Mouse (Mus musculus) mesoderm, embryonic 11.5 days (tissue): ENCODE results near the gene Sftpa1.
A peak's percentile ranks its signal among the peaks of the same experiment; 100 is the strongest.

Experiments used
- DNase-seq: peaks from one replicate; pipeline ENCODE4 v3.0.0-alpha.2; 2012; ENCODE audit warnings: low read depth, low spot score

Gene Sftpa1

DNA sequence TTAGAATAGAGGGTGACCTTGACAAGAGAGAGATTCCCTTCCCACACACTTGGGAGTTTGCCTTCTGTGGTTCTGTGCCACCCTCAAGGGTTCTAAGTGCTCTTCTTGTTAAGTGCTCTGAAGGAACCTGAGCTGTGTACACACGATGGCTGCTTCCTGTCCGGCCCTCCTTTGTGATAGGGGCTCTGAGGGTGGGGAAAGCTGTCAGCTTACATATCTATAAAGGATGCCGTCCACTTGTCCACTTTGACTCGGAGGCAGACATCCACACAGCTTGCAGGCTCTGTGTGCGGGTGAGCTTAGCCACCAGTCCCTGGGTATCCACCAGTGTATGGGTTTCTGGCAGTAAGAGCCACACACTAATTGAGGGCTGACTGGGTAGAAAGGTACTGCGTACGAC is at the start of gene Sftpa1:
Gene Sftpa1, plus strand, starts transcription at position 243 of the 400 bp plus-strand sequence.
- DNase-seq, result no peak

DNA sequence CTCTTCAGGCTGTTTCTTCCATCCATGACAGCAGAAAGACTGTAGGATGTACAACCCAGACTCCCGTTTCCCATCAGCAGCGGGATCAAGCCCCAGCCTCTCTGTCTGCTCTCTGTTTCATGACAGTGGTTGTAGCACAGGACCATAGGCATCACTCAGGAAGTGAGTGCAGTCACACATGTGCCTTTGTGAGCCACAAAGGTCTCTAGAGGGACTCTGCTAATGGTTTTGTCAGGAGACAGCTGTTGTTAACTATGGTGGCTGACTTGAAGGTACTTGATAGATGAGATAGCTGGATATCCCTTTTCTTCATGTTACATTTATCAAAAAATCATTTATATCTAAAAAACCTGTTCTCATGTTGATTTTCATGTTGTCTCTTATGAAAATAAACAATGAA is 49.2 kb upstream of the Sftpa1 start:
- DNase-seq, result no peak

DNA sequence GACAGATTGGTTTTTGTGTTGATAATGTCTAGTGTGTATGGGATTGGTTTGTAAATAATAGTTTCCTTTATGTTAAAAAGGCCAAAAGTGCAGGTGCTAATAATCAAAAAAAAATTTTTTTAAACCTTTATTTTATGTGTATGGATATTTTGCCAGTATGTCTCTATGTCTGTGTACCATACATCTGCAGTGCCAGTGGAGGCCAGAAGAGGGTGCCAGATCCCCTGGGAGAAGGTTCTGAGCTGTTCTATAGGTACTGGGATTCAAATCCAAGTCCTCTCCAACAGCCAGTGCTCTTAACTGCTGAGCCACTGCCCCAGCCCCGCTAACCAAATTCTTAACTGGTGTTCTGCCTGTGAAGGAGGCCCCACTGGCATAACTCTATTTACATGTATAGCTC is 44.1 kb upstream of the Sftpa1 start:
- peak; percentile 11 for DNase-seq

DNA sequence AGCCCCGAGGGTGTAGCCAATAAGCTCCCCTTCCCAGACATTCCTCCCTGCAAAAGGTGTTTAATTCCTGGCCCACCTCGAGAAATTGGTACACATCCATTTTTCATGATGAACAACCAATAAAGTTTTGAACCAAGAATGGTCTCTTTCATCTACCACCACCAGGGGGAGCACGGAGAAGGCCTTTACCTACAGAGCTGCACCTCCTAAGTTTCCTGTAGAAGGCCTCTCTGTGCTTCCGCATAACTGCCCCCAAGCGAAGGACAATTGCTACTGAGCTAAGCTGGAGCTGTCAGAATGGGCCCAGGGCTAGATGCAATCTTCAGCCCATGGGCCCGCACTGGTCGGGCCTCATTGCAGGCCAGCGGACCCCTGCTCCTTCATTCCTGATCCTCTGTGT is 40.8 kb upstream of the Sftpa1 start:
- peak; percentile 15 for DNase-seq

DNA sequence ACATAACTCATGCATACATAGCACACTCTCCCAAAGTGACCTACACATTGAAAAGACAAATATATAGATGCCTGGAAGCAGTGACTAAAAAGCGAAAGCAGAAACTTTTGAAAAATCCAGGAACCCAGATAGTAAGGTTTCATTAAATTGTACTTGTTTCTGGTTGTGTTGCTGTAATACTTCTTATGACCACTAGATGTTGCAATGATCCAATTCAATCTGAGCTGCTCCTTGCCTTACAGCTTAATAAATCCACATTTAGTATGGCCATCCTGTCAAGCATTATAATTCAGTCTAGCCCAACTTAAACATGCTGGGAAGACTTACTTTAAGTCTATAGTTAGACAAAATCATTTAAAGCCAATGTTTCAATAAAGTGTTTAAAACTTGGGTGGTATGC is 37.5 kb upstream of the Sftpa1 start:
- DNase-seq, result no peak

DNA sequence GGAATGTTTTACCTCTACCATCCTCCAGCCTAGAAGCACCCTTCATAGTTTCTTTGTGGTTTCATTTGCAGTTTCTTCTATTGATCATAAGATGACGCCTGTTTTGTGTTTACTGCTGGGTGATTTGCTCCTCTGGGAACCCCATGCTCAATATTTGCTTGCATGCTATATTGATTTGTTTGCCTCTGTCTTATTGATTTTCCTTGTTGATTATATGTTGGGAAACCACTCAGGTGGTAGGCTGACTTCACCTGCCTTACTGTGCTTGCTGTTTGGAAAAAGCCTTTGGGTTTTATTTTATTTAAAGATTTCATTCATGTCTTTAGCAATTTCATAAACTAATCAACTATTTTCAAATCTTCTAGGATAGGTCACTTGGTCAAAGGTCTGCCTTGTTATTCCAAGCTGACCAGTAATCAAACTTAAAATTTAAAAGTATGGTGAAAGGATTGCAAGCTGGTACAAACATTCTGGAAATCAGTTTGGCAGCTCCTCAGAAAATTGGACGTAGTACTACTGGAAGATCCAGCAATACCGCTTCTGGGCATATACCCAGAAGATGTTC is 35.2 kb upstream of the Sftpa1 start:
- DNase-seq, result no peak

DNA sequence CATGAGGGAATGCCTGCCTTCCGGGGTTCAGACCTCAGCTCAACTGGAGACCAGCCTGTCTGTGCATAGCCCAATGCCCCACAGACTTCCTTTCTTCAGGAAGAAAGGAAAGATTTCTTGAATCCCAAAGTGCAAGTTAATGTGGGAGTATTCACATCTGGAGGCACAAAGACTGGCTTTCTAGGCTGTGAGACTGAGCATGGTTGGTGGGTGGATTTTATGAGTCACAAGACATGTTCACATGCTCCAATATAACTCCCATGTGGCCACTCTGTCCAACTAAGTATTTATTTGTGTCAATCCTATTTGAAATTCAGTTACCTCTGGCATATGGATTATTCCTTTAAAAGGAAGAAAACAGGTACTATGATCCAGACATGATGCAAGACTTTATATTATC is 32.9 kb upstream of the Sftpa1 start:
- DNase-seq, result no peak

DNA sequence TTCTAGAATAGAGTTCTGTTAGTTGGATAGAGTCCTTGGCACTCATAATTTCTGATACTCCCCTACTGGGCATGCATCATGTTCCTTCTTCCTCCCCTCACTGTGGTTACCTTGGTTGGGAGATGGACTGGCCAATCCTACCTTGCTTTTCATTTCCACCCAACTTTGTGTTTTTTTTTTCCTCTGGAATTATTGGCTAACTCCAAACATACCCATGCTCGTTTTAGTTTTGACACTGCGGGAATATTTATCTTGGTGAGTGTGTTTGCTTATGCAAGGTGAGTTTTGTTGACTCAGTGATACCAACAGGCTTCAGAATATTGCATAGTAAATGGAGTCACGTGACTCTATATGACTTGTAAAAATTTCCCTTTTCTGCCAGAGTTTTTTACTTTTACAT is 30.9 kb upstream of the Sftpa1 start:
- DNase-seq, result no peak

DNA sequence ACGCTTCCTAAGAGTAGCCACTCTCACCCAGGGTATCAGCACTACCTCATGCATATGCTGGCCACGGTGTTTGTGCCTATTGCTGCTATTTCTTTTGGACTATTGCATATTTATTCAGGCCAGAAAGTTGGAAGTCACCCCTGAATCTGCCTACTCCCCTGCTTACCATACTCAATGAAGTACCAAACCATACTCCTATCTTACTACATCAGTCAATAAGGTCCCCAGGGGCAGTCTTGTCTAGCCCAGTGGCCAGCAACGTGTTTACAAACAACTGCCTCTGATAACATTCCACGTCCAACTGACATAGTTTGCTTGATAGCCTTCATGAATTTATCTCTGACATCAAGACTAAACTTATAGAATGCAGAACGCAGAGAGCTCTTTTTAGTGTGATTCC is 30.3 kb upstream of the Sftpa1 start:
- DNase-seq, result no peak

DNA sequence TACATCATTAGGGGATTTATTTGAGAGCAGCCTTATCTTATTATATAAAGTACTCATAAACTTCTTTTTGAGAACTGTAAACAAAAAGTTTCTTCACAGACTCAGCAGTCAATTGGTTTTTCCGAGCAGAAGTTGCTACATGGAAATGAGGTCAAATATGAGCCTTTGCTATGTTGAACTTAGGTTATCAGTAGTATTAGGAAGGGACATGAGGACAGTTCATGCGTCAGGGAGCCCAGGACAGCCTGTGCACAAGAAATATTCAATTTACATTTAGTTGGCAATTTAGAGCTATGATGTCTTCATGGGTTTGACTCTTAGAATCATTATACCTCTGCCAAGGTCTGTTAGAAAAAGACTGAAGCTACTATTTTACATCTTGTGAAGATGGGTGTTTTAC is 29.3 kb upstream of the Sftpa1 start:
- no peak for DNase-seq

DNA sequence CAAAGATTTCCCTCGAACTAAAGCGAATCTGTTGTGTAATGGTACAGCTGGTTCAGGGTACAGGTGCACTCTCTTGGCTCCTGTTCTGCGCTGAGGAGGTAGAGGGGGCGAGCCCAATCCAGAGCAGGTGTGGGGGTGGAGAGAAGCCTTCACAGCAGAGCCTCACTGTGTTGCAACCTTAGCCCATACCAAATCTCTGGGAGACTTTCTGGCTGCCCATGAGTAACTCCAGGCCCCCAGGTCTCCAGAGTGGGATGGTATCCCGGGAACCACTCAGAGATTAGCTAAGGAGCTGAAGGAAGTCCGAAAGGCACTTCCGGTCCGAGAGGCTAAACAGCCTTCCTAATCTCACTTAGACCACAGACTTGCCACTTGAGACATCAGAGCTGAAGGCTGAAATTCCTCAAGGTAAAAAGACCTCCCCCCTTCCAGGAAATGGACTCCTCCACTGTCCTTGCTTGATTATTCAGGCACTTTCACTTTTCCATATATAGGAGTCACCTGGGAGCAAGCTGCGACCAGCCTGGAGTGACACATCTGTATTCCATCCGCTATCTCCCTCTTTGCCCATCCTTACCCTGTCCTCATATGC is 26.6 kb upstream of the Sftpa1 start, which contains the start of gene Mat1a:
Gene Mat1a, plus strand, starts transcription at position 183 of the 592 bp plus-strand sequence.
- no peak for DNase-seq

DNA sequence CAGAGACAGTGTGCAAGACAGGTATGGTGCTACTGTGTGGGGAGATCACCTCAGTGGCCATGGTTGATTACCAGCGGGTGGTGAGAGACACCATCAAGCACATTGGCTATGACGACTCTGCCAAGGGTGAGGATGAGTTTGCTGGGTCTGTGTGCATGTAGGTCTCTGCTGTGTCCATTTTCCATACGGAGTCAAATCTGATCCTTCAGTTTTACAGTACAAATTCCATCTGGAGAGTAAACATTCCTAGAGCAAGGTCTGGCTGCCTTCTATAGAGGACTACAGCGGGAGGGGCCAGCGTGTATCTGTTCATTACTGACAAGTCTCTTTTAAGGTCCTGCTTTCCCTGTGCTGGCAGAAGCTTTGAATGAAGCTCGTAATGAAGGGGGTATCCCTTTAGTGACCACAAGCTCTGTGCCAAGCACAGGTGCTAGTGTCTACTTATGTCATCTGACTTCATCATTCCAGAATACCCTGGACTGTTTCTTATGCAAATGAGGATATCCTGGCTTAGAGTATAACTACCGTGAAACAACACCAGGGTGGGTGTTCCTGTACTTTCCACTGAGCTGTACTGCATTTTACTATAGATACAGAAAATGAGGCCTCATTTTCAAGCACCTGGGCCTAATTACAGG is 20.4 kb upstream of the Sftpa1 start:
- no peak for DNase-seq

DNA sequence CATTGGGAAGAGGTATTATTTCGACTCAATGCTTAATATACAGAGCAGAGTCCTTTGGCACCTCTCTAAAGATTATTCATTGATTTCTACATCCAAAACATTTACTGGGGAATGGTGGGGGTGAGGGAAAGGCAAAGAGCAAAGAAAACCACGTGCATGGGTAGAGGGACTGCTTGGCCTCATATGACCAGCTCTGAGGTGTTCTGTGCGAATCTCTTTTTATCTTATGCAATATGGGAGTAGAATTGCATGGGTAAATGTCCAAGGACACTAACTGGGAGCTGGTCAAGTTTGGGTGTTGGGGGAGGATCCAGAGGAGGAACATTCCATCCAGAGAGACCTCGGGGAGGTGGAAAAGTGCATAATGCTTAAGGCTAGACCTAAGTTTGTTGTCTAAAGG is 18.6 kb upstream of the Sftpa1 start:
- no peak for DNase-seq

DNA sequence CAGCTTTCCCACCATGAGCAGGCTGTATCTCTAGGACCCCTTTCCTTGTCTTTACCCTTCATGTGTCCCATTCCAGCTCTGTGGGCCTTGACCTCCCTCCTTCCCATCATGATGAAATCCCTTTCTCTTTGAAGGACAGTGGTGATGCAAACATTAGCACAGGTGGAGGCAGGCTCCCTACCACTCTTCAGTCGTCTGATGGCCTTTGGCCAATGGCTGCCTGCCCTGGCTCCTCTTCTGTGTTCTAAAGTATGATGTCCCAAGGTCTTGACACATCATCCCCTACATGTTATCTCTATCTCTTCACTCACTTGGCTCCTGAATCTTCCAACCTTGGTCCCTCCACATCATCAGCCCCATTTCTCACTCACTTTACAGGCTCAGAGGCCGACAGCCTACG is 15.3 kb upstream of the Sftpa1 start:
- DNase-seq, result no peak

DNA sequence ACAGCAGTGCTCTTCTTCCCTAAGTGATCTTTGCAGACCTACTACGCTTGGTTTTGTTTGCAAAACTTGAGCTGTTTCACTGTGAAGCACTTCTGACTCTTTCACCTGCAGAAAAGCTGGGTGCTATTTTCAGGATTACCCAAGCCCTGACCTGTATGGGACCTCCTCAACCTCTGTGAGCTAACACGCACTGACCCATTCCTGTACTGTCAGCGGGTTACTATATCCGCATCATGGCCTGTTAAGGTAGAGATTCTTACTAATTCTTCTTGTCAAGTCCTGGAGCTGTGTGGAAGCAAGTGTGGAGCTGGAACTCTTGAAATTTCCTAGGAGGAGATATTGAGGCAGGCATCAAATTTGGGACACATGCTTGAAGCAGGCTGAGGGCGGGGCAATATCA is 6.9 kb upstream of the Sftpa1 start:
- no peak for DNase-seq

DNA sequence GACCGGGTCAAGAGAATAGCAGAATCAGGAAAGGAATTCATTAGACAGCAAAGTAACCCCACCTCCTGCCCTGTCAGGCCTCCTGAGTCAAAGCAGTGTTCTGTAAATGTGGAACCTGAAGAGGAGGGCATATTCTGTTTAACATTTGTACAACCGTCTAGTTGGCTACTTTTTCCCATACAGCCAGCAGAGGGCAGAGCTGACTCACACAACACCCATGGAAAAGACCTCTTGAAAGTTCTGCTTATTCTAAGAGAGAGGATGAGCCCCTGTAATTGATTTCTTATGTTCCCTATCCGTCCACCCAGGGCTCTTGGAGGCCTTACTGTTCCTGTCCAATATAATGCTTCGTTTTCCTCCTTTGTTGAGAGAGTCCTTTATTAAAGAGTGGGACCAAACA is 3.6 kb upstream of the Sftpa1 start:
- DNase-seq, result peak; percentile 30

DNA sequence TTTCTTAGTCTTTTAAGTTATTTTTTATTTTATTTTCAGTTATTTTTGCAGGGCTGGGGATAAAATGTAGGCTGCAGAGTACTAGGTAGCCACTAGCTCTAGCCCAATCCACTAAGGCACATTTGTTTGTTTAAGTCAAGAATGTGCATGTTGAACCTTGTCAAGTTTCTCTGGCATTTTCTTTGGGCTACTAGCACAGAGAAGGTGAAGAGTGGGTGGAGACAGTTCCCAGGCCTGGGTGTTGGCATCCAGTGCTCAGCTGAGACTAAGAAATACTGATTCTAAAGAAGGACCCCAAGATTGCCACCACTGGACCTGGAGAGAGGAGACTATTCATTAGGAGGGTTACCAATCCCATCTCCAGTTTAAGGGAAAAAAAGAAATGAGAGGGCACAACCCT is 5.4 kb downstream of the Sftpa1 start:
- DNase-seq, result no peak

DNA sequence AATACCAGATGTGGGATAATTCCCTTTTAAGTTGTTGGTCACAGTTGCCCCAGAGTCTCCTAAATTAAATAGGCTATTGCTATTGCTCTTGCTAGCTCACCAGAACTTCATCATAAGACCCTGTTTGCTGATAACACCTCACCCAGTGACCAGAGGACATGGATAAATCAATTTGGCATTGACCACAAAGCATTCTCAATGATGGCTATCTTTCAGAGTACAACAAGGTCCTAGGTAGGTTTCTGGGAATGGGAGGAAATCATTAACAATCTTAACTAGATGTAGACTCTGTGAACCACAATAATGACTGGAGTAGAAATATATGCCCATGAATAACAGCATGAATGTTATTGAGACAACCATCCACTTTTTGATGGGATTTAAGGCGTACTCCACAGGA is 9.1 kb downstream of the Sftpa1 start:
- DNase-seq, result no peak

DNA sequence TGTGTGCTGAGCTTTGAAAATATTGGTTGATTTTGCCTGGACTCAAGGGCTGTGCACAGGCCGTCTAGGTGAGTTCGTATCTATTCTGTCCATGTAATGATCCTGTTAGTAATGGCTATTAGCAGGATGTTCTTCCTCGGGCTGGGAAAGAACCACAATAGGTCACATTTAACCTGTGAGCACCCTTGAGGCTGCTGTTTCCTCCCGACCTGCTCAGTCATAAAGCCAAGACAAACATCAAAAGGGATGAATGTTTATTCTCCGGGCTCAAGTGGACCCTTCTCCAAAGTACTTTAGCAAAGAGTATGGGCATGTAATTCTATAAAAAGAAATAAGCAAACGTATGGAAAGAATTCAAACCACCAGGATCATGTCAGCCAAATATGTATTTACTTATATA is 14.5 kb downstream of the Sftpa1 start:
- DNase-seq, result no peak

DNA sequence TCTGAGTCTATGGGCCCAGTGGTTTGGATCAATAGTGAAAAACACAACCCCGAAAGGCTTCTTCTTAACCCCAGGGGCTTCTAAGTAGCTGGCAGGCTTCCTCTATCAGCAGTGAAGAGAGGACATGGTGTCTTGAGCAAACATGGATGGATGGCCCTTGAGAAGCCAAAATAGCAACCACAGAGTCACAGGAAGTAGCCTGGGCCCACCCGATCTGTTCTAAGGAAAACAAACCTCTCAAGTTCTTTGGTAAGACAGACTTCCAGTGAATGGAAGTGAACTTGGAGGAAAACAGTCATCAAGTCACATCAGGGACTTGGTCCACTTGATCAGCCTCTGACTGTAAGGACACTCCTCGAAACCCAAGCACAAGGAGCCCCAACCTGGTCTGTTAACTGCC is 15.3 kb downstream of the Sftpa1 start:
- no peak for DNase-seq

DNA sequence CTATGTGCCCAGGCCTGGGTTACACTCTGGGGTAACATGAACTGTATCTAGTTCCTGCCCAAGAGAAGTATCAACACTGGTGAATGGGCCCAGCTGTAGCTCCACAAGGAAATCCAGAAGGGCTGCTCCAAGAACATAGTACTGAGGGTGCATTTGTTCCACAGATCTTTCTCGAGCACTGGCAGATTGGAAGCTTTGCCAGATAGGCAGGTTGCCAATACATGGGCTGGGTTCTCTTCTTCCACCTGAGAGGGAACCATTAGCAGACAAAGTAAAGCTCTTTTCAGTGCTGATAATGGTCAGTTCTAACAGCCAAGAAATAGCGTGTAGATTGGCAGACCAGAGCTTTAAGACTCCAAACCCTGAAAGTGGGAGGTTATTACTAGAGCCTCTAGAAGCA is 15.8 kb downstream of the Sftpa1 start:
- no peak for DNase-seq

DNA sequence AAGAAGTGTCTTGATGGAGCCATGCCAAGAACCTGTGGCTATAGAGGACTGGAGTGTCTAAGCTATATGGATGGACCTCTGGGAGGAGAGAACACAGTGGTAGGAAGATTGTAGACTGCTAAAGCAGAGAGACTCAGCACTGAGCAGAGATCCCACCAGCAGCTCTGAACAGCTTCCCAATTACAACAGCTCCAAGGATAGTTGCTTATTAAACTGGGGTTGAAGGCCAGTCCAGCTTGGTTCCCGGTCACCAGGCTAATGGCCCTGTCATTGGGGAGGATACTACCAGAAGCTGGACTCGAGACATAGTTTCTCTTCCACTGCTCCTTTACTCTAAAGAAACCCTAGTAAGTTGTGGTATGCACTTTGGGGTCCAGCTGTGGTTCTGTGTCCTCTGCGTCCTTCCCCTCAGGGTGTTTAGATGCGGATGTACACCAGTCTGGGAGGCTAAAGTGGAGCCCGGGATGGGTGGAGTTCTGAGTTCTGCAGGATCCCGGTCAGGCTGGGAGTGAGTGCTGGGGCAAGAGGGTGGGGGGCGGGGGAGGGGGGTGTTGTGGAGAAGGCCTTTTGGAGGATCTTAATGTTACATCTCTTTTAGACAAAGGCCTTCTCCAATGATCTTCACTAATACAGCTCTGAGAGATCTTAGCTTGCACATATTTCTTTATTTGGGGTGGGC is 19.8 kb downstream of the Sftpa1 start, which contains the start of gene Mbl1:
Gene Mbl1, plus strand, starts transcription at position 239 of the 679 bp plus-strand sequence.
- DNase-seq, result no peak

DNA sequence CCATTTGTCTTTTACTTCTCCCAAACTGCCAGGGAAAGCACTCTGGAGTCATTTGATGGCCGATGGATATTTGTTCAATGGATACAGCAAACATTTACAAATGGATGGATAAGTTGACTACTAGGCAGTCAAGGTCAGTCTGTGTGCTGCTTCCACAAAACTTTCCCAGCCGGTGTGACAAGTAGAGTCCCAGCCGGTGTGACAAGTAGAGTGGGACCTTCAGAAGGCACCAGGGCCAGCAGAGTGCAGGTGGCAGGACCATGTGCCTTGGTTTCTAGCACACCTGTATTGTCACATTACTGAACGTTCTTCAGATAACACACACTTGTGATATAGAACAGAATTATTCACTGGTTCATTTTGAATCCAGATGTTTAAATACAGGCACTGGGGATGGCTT is 28.5 kb downstream of the Sftpa1 start:
- no peak for DNase-seq
